Mouse (Mus musculus) common myeloid progenitor, adult 5-6 weeks (primary cell): ENCODE data around the gene Ldlrad3. TPM values are rescaled to one million over a fixed set of nuclear protein-coding genes. Genes with fewer than 3 reads are reported as not detected.

ENCODE experiments used
- ATAC-seq: replicated peaks from 2 replicates; pipeline ENCODE4 v1.8.0; 2016; ENCODE audit warnings: low read depth, mild to moderate bottlenecking, moderate TSS enrichment, inconsistent platforms; ENCODE audit not compliant: poor library complexity, severe bottlenecking
- total RNA-seq: library from RNA; stranded (forward); fragments of 200-1000, 187-1606 nt; gene quantifications from 2 replicates; pipeline ENCODE4 v1.2.3, GENCODE M21; 2017

Ldlrad3 gene
- total RNA-seq, 1 experiment from 2014 or later, result 9.2 TPM

DNA sequence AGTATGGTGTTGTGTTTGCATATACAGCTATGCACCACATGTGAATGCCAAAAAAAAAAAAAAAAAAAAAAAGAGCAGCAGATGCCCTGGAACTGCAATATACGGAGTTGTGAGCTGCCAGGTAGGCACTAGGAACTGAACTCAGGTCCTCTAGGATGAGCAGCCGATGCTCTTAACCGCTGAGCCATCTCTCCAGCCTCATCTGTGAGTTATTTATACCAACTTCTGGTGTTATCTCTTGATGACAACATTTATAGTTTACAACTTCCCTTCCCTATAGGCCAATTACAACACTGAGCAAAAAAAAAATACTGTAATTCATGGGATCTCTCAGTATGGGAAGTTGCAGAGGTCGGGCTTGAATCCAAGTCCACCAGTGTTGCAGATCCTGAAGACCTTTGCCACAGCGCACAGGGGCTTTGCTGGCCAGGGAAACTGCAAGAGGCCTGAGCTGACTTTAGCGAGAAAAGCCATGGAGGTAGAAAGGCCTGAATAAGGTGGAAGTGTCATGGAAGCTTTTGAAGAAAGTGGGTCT lies 204.2 kb downstream of the Ldlrad3 start:
- ATAC-seq, result no peak

DNA sequence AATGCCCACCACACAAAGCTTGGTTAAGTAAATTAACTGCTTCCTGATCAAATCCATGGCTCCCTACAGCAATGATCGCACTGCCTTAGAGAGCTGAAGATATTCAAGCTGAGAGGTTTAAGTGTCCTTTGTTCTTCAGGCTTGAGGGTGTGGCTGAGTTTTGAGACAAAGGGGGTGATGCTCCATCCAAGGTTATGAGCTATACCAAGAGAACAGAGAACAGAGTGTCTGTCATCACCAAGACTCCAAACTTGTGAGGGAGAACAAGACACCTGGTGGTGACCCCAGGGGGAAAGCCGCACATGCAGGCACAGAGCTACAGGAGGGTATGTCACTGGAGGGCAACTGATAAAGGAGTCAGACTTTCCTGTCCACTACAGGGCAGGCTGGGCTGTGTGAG lies 205.0 kb downstream of the Ldlrad3 start:
- ATAC-seq, result no peak

DNA sequence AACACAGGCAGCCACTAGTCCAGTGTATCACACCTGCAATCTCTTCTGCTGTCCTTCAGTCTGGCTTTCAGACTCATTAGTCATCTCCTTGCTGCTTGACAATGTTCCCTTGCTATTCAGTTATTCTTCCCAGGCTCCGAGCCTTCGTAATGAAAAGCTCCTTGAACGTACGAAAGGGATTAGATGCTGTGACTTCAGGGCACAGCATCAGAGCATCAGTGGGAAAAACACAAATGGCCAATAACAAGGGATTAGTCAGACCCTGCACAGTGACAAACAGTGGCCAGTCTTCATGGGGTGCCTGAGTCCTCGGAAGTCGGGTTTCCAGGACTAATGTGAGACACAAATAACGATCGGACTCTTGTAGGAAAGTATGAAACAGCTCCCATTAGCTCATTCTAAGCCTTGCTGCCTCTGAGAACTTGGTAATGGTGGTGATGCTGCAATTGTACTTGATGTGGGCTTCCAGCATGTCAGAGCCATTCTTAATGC lies 205.7 kb downstream of the Ldlrad3 start:
- ATAC-seq, result no peak

DNA sequence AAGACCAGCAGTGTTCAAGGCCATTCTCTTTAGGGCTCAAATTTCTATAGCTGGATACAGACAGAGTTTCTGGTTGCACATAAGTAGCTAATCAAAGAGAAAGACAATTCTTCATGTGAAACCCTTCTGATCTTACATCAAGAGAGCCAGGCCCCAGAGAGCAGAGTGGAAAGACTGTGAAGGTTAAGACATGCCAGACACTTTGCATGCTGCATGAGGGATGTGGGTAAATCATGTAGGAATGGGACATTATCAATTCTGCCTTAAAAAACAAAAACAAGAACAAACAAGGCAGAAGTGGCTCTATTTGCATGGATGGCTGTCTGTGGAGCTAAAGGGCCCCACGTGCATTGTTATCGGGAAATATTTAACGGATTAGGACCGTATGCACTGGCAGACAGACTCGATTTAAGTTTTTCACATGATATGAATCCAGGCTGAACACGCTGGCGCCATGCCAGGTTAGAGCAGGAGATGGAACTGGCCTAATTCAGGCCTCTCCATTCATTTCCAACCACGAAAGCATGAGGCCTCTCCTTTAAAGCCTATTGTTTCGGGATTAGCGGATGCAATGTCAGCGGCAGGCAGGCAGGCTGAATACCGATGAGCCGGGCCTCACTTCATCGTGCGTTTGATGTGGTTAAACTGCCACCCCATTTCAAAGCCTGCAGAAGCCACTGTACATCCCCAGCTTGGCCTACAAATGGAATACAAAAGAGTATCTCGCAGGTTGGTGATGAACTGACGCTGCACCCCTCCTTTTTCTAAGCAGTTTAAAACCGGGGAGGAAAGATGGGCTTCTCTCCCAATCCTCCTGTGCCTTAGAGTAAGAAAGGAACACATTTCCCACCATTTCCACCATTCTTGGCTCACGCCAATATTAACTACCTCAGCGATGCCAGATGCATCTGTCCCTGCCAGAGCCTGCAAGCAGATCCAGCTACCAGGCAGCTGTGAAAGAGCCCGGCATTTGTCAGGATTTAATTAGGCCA lies 207.4 kb downstream of the Ldlrad3 start:
- ATAC-seq, result no peak

DNA sequence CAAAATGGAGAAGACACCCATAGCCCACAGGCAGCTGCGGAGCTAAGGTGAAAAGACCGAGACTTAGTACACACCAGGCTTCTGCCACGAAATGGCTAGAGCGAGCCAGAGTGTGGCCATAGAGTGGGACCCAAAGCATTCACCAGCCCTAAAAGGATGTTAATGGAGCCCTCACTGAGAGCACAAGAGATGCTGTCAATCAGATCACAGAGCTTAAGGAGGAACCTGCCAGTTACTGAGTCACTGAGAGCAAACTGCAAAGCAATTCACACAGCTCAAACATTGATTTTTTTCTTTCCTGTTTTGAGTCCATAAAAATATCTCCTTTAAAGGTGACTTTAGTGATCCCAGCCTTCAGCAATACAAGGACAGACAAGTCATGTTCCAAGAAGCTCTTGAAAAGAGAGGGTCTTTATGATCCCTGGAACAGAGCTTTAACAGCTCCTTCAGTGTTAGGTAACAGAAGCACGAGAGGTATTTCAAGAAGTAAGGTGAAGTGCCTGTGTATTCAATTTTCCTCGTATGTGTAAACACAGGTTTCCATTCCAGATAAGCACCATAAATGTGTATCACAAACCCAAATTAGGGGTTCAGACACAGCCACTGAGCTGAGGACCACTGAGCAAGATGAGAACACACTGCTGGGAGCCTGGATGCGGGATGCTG lies 209.7 kb downstream of the Ldlrad3 start:
- no peak for ATAC-seq

DNA sequence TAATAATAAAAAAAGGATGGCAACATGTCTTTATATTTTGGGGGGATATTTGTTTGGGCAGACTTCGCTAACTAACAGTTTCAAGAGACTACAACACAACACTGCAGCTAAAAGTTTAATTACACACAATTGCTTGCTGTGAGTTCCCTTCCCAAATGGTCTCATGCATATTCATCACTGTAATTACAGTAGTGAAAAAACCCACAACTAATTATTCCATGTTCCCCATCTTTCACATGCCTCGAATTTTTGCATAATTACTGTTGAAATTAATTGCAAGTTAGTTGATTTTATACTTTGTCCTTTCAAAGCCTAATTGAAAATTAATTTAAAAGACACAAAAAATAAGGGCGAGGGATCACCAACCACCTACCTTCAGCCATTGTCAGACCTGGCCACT lies 212.4 kb downstream of the Ldlrad3 start:
- ATAC-seq, result no peak

DNA sequence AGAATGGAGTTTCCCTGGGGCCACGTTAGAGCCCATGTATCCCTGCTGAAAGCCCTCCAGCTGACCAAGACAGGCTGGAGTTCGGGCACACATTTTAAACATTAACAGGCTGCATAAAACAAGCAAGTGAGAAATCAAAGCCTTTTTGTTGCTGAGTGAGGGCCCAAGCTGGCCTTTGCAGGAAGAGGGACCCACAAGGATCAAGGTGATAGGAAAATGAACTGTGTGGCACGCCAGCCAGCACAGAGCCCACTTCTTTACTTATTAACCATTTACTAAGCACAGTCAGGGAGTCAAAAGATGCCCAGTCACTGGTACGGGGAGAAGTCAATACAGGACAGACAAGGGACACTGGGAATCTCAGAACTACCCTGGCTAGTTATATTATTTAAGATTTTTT lies 218.6 kb downstream of the Ldlrad3 start:
- ATAC-seq, result no peak

DNA sequence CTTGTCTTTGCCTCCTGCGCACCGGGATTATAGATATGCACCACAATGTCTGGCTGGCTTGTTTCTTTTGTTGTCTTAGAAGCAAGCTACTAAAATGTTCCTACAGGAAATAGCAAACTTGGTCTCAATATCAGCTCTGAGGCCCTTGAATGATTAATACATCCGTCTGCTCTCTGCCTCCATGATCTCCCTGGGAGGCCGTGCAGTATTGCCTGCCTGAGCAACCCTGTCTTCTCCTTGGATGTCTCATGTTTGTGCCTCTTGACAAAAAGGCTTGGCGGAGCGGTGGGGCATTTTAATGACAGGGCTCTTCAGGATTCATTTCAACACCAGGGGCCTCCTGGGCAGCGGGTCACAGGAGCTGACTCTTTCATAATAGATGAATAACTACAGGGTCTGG lies 219.0 kb downstream of the Ldlrad3 start:
- ATAC-seq, result no peak

DNA sequence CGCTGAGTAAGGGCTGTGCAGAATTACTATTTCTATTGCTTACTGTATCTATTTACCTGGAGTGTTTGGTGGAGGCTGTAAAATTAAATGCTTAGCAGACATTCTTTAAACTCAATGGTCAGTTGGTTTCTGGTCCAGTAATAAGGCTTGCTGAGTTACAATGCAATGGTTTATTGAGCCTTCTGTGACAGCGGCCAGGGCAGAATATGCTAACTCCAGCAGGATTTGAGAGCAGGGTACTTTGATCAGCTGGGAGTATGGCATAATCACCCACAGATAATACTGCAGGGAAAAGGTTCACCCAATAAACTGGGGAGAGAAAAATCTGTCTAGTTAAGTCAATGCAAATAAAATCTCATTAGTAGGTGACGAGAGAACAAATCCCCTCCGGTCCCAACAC lies 220.2 kb downstream of the Ldlrad3 start:
- ATAC-seq, result no peak

DNA sequence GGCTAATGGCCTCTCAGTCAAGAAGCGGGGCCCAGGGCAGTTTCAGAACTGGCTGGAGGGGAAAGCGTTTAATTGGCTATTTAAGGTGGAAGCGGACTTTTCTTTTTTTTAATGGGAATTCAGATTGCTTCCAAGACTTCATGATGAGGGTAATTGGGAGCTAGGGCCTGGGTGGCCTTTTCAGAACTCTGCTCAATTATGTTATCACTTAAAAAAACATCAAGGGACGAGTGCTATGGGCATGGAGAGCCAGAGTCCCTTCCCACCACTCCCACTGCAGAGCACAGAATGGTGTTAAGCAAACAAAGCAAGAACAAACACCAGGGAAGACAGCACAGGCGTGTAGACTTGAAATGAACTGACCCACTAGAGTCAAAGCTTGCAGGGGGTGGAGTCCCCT lies 220.7 kb downstream of the Ldlrad3 start:
- ATAC-seq, result no peak

DNA sequence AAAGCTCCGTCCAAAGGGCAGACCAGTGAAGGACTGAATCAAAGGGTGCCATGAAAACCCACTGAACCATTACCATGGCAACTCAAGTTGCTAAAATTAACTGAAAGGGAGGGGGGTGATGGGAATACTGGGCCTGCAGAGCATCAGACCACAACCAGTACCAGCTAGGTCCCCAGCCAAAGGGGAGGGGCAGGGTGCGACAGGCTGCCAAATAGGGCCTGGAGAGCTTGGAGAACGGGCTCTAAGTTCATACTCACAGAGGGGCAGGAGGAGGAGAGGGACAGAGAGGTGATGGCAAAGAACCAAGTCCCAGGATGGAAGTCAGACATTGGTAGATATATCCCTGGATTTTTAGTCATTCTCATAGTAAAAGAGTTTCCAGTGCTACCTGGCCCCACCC lies 222.8 kb downstream of the Ldlrad3 start:
- ATAC-seq, result no peak

DNA sequence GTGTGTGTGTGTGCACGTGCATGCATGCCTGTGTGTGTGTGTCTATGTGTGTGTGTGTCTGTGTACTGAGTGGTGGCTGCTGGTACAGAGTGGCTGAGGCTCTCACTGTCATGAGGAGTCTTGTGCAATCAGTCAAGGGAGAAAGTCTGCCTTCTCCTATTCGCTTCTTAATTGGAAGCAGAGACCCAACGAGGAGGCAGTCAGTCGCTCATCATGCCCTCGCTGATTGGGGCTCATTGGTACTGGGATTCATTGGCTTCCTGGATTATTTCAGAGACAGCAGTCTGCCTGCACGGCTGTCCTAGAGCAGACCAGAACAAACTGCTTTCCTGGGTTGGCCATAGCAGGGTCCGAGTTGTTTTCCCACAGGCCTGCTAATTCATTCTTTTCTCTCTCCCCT lies 223.8 kb downstream of the Ldlrad3 start:
- no peak for ATAC-seq

DNA sequence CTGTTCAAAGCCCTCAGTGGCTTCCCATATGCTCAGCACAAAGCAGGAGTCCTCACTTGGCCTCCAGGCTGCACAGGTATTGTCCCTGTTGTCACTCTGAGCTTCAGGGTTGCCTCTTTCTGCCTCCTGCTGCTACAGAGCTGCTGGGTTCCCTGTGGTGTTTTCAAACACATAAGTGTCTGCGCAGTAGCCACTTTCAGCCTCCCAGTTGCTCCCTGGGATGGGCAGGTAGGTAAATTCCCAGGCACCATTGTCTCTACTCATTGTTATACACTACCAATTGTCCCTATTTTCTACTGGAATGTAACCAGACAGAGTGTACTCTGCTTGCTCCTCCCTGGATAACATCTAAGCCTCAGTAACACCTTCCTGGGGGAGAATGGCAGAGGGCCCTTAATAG lies 224.8 kb downstream of the Ldlrad3 start:
- no peak for ATAC-seq

DNA sequence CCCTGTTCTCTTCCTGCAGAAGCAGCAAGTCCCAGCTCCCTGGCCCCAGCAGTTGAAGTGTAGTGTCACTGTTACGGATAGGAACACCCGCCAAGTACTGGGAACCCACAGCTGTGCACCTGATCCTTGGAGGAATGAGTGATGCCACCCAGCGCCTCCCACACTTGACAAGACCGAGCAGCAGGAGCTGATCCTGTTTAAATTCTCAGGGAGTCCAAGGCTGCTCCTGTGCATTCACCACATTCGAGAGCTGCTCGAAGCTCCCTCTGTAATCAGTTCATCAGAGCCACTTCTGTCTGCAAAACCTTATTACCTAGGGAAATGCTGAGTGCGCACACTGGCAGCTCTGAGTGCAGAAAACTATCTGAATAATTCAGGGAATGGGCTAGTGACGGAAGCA lies 225.5 kb downstream of the Ldlrad3 start:
- ATAC-seq, result no peak

DNA sequence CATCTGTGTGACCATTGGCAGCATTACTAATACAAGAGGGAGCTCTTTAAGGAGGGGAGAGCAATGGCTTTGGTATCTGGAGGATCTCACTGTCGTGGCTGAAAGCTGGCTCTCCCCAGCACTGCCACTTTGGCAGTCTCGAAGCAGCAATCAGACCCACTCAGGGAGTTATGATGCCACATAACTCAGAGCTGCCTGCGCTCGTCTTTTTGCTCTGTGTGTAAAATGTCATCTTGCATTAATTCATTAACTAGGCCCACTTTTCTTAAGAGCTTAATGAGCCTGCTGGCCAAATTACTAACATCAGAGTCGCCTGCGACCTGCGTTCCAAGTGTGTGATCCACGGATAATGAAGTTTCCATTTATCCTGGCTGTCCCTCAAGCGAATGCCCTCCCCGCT lies 230.1 kb downstream of the Ldlrad3 start:
- no peak for ATAC-seq

DNA sequence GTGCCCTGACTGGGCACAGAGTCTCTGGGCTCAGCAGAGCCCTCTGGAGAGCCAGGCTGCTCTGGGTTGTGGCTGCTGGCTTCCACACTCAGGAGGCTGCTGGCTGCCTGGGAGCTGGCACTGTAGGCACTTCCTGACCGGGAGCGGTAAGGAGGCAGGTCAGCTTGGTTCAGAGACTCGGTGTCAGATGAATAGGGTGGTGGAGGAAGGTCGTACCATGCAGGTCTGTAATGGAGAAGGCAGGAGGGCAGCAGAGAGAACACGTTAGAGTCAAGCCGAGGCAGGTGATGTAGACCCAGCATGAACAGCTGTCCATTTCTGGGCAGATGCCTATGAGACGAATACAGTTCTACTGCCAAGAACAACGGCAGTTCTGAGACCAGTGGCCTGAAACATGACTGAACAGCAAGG lies 233.2 kb downstream of the Ldlrad3 start:
- no peak for ATAC-seq

DNA sequence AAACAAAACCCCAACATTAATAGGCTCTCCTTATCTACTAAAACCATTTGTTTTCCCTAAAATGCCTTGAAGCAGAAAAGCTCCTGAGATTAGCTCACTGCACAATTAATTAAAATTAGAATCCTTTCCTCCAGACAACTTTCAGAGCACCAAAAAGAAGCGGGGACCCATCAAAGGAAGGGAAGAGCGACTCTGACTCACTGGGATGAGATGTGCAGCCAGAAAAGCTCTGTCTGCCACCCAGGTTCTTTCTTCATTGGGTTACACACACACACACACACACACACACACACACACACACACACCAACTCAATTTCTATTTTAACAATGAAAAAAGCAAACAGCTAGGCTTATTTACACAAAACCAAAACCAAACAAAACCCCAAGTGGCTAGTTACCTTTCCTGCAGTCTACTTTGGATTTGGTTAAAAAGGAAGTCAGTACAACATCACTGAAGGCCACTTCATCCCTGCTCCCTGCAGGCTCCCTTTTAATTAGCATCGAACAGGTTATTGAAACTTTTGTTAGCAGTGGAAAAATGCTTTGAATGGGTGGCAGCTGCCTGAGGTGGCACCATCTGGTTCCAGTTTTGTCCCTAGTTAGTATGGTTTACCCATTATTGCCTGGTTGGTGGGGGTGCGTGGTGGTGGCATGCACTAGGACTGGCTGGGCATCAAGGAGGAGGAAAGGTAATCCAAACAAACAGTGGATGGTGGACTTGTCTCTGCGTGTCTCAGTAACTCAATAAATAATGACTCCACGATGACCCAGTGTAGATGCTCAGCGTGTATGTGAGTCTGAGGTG lies 235.3 kb downstream of the Ldlrad3 start:
- ATAC-seq, result no peak

DNA sequence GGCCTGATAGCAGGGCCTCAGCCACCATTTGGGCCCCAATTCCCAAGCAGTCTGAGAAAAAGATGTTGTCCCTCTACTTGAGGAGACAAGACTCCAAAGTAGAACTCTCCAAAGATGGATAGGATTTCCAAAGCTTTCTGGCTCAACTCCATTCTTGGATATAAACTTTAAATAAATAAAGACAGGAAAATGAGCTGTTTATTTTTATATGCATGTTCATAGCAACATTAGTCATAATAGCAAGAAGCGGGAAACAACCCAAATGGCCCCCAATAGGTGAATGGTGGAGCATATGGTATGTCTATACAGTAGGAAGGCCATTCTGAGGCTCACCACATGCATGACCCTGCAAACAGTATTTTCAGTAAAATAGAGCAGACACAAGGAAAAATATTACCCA lies 251.2 kb downstream of the Ldlrad3 start:
- no peak for ATAC-seq

DNA sequence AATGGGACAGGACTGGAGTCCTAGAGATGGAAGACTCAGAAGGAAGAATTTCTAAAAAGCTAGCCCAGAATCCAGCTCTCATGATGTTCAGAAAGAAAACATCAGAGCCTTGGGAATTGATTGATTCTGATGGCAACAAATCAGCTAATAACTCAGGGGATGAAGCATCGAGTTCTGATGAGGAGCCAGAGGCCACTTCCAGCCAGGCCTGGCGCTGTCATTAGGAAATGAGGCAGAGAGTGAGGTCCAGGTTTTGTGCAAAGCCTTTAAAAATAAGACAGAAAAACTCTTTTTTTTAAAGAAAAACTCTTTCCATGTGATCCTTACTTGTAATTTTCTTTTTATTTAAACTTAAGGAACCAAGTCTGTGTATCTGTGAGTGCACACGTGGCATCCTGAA lies 252.9 kb downstream of the Ldlrad3 start:
- ATAC-seq, result no peak
